Mouse (Mus musculus): ENCODE data around the gene Cmss1. TPM values are rescaled to one million over a fixed set of nuclear protein-coding genes. Genes with fewer than 3 reads are reported as not detected.

Gene Cmss1
- total and polyA plus RNA-seq, 2 experiments from 2014 or later = 17.0 to 50.3 TPM

DNA sequence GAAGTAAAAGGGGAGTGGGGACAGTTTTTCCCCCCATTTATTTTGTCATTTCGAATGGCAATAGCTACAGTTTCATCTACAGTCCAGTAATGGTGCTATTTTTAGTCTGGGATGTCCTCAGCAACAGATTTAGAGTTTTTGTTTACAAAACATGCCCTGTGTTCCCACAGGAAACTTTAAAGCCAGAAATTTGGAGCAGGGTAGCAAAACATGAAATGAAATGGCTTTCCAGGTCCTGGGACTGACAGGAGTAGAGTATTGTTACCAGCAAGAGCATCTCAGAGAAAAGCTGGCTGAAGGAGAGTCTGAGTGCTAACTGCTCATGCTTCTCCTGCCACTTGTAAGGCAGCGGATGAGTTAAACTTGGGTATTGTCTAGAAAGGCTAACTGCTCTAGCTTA is 276.6 kb downstream of the Cmss1 start:
- Histone ChIP-seq H3K4me1 (ENCODE audit: control insufficient read depth, insufficient read depth) (peaks cover 3% of the 10 kb centered on the region), H3K36me3 (replicated peaks; ENCODE audit: control insufficient read depth, insufficient read depth, low read length) (no peaks in the 10 kb centered on the region), H3K9me3 (replicated peaks; ENCODE audit: control insufficient read depth, low read length) (no peaks in the 10 kb centered on the region), H3K4me3 (ENCODE audit: low read depth, low read length) (no peak overlapping the region), H3K27ac (ENCODE audit: low read depth) (peak overlapping the region; percentile 61), H3K27me3 (ENCODE audit: control insufficient read depth, insufficient read depth, low read length) (no peaks in the 10 kb centered on the region), H3K4me2 (ENCODE audit: low read depth, low read length) (no peak overlapping the region), H3K9ac (replicated peaks; ENCODE audit: low read depth, low read length) (no peak overlapping the region)
- 61% methylated on average over 2 of the region's 2 CpGs for WGBS
- DNase-seq (ENCODE audit: low spot score) (no peak), ATAC-seq (ENCODE audit: insufficient read depth, low read depth) (no peak; the same call in 1 of the 2 replicates)
- no peak for TF ChIP-seq CTCF (IDR thresholded peaks at IDR 0.05; ENCODE audit: low read depth)
- TF ChIP-seq EP300 (IDR thresholded peaks at IDR 0.05; ENCODE audit: low read depth) = no peak

DNA sequence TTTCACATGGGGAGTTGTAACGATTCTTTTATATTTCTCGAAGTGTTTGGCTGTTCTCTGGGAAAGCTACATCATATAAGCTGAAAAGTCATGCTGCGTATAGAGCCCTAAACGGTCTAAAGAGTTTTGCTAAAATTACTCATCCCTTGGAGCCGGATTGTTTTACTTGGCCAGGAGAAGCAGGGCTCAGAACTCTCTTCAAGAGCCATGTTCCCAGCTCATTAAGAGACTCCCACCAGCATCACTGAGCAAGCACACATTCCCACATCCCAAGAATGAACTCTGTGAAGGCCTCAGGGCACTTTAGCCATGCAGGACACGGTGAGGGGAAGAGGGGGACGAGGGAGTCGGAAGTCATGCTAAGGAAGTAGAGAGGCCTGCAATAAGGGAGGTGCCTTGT is 277.6 kb downstream of the Cmss1 start:
- no peaks in the 10 kb centered on the region for H3K36me3 ChIP-seq (replicated peaks; ENCODE audit: control insufficient read depth, insufficient read depth, low read length)
- no peak overlapping the region for H3K4me2 ChIP-seq (ENCODE audit: low read depth, low read length)
- H3K9ac ChIP-seq (replicated peaks; ENCODE audit: low read depth, low read length) = no peak overlapping the region
- H3K4me3 ChIP-seq (ENCODE audit: low read depth, low read length) = no peak overlapping the region
- H3K4me1 ChIP-seq (ENCODE audit: control insufficient read depth, insufficient read depth) = peaks cover 3% of the 10 kb centered on the region
- H3K9me3 ChIP-seq (replicated peaks; ENCODE audit: control insufficient read depth, low read length) = no peaks in the 10 kb centered on the region
- TF ChIP-seq EP300 (IDR thresholded peaks at IDR 0.05; ENCODE audit: low read depth) = no peak
- TF ChIP-seq CTCF (IDR thresholded peaks at IDR 0.05; ENCODE audit: low read depth) = no peak
- 61% methylated on average over 8 of the region's 8 CpGs for WGBS
- DNase-seq (ENCODE audit: low spot score) = no peak
- ATAC-seq (ENCODE audit: insufficient read depth, low read depth) = peak; percentile 56; the same call in 1 of the 2 replicates
- no peaks in the 10 kb centered on the region for H3K27me3 ChIP-seq (ENCODE audit: control insufficient read depth, insufficient read depth, low read length)
- peak overlapping the region; percentile 61 for H3K27ac ChIP-seq (ENCODE audit: low read depth)

DNA sequence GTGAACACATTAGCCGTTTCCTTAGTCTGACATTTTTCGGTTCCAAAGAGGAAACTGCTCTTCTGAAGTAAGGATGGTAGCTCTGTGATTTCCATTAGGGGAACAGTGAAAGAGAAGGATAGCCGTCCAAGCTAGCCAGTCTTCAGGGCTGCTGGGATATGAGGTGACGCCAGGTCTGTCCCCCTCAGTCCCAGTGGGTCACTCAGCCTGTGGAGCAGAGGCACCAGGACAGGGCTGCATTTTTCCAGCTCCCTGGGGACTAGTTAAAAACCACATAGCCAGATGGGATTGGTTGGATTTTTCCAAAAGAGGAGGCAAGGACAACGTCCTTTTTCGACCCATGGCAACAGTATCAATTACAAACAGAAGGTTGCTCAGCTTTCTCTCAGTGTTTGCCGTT is 279.7 kb downstream of the Cmss1 start:
- no peak for DNase-seq (ENCODE audit: low spot score)
- Histone ChIP-seq H3K4me1 (ENCODE audit: control insufficient read depth, insufficient read depth) (peaks cover 3% of the 10 kb centered on the region), H3K9me3 (replicated peaks; ENCODE audit: control insufficient read depth, low read length) (no peaks in the 10 kb centered on the region), H3K4me2 (ENCODE audit: low read depth, low read length) (no peak overlapping the region), H3K4me3 (ENCODE audit: low read depth, low read length) (no peak overlapping the region), H3K27me3 (ENCODE audit: control insufficient read depth, insufficient read depth, low read length) (no peaks in the 10 kb centered on the region), H3K36me3 (replicated peaks; ENCODE audit: control insufficient read depth, insufficient read depth, low read length) (0 out of 2 replicates have a peak, but pooled peaks cover under 1% of the 10 kb centered on the region), H3K27ac (ENCODE audit: low read depth) (peak overlapping the region; percentile 53; the same call in 1 of the 2 replicates), H3K9ac (replicated peaks; ENCODE audit: low read depth, low read length) (no peak overlapping the region)
- no peak for ATAC-seq (ENCODE audit: insufficient read depth, low read depth)
- TF ChIP-seq CTCF (IDR thresholded peaks at IDR 0.05; ENCODE audit: low read depth) (no peak), EP300 (IDR thresholded peaks at IDR 0.05; ENCODE audit: low read depth) (no peak)
- 57% methylated on average over 7 of the region's 7 CpGs for WGBS

DNA sequence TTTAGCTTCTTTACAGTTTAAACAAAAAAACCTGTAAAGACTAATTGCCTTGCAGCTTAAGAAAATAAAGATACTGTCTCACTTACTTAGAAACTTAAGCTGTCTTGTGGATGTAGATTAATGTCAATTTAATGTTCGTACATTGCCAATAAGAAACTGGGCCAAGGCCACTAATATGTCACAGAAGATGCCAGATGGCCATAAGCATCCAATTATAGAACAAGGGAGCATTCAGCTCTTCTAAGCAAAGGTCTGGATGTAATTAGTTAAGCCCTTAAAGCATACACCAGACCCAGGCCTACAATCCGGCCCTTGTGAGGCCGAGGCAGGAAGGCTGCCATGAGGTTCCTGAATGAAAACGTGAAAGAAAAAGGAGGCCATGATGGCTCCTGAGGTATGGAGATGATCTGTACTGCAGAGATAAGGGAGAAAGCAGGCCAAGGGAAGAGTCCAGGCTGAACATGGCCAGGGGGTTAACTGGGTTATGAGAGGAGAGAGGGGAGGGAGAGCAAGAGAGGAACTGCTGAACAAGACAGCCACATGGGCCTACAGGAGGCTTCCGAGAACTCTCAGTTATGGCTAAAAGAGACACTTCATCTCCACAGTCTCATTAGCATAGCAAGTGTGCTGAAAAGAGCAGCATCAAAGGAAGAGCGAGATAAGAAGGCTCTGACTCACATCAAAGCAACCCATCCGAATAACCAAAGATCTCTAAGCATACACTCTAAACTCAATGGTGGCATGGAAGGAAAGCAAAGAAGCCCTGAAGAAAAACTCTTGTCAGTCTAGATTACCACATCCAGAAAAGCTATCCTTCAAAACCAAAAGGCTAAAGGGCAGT is 287.2 kb downstream of the Cmss1 start:
- TF ChIP-seq CTCF (IDR thresholded peaks at IDR 0.05; ENCODE audit: low read depth) = no peak
- no peak for TF ChIP-seq EP300 (IDR thresholded peaks at IDR 0.05; ENCODE audit: low read depth)
- Histone ChIP-seq H3K4me2 (ENCODE audit: low read depth, low read length) (no peak overlapping the region), H3K4me3 (ENCODE audit: low read depth, low read length) (no peak overlapping the region), H3K4me1 (ENCODE audit: control insufficient read depth, insufficient read depth) (no peaks in the 10 kb centered on the region), H3K27me3 (ENCODE audit: control insufficient read depth, insufficient read depth, low read length) (no peaks in the 10 kb centered on the region), H3K9me3 (replicated peaks; ENCODE audit: control insufficient read depth, low read length) (no peaks in the 10 kb centered on the region), H3K27ac (ENCODE audit: low read depth) (no peak overlapping the region), H3K9ac (replicated peaks; ENCODE audit: low read depth, low read length) (no peak overlapping the region), H3K36me3 (replicated peaks; ENCODE audit: control insufficient read depth, insufficient read depth, low read length) (0 out of 2 replicates have a peak, but pooled peaks cover 3% of the 10 kb centered on the region)
- 59% methylated on average over 7 of the region's 7 CpGs for WGBS
- no peak for DNase-seq (ENCODE audit: low spot score)
- ATAC-seq (ENCODE audit: insufficient read depth, low read depth) = no peak

DNA sequence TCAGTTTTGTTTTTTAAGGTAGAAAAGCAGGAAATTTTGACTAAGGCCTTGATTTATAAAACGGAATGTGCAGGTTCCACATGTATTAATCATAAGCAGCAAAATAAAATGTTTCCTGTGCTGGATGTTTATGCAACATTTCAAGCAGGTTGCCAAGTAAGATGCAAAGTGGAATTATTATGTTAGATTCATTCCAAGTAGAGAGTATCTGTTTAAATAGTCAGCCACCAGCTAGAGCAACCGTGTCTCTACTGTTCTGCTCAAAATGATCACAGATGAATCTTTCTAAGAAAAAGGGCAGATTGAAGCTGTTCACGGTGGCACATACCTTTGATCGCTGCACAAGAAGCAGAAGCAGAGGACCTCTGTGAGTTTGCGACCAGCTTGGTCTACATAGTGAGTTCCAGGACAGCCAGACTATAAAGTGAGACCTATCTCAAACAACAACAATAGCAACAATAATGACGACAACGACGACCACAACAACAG is 288.0 kb downstream of the Cmss1 start:
- H3K36me3 ChIP-seq (replicated peaks; ENCODE audit: control insufficient read depth, insufficient read depth, low read length) = 0 out of 2 replicates have a peak, but pooled peaks cover 3% of the 10 kb centered on the region
- no peak for ATAC-seq (ENCODE audit: insufficient read depth, low read depth)
- DNase-seq (ENCODE audit: low spot score) = no peak
- H3K27ac ChIP-seq (ENCODE audit: low read depth) = no peak overlapping the region
- no peaks in the 10 kb centered on the region for H3K4me1 ChIP-seq (ENCODE audit: control insufficient read depth, insufficient read depth)
- H3K9me3 ChIP-seq (replicated peaks; ENCODE audit: control insufficient read depth, low read length) = no peaks in the 10 kb centered on the region
- H3K27me3 ChIP-seq (ENCODE audit: control insufficient read depth, insufficient read depth, low read length) = no peaks in the 10 kb centered on the region
- WGBS = 82% methylated on average over 8 of the region's 8 CpGs
- H3K4me3 ChIP-seq (ENCODE audit: low read depth, low read length) = no peak overlapping the region
- no peak overlapping the region for H3K4me2 ChIP-seq (ENCODE audit: low read depth, low read length)
- no peak for TF ChIP-seq EP300 (IDR thresholded peaks at IDR 0.05; ENCODE audit: low read depth)
- TF ChIP-seq CTCF (IDR thresholded peaks at IDR 0.05; ENCODE audit: low read depth) = no peak
- H3K9ac ChIP-seq (replicated peaks; ENCODE audit: low read depth, low read length) = no peak overlapping the region
